Mouse (Mus musculus) liver, adult (tissue): ENCODE measurements at regions not wholly inside any gene's neighbourhood (a gene's known extent, or its start where the extent isn't known, plus 50 kb on each side); places are given as distances from the start of the nearest gene placed in this dataset.

ENCODE experiments used
- GATA4 ChIP-seq: IDR thresholded peaks from 2 replicates; pipeline ENCODE4 v1.6.1; 2014; ENCODE audit warnings: mild to moderate bottlenecking, low read length; ENCODE audit not compliant: insufficient replicate concordance

GRCm38 (mm10) chr3:38333321-38333910 lies 151.2 kb downstream of the Ankrd50 start:
- no peak for TF ChIP-seq GATA4

DNA sequence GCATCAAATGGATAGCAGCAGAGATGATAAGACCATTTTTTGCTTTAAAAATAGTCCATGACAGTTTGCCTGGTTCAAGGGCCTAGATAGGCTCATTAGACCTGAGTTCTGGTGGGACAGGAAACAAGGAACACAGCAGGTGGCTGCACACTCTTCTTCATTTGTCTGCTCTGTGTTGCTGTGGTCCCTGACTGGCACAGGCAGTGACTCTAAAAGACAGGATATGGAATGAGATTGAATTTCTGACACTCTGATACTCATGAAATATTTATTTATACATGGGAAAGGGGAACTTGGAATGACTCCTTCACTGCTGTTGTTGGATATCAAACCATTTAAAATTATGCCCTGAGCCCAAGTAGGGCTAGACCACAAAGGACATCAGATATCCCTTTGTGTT lies 153.5 kb downstream of the Ankrd50 start:
- TF ChIP-seq GATA4 = no peak

- TF ChIP-seq GATA4 = no peak
Measured at GRCm38 (mm10) chr3:38327286-38327685, 157.4 kb downstream of the Ankrd50 start.

DNA sequence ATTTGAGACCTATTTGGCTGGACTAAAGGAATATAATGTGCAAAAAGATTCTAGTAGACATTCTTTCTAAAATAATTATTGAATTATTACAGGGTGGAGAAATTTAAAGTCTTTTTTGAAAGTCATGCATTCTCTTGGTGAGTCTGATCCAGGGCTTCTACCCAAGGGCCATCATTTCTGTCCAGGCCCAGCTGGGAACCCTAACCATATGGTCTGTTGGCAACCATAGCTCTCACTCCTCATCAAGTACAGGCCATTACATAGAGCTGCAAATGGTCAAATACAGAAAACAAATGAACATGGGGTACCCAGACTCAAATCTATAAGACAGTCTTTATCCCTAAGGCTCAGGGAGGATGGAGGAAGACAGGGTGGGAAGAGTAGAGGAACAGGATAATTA lies 158.4 kb downstream of the Ankrd50 start:
- no peak for TF ChIP-seq GATA4

DNA sequence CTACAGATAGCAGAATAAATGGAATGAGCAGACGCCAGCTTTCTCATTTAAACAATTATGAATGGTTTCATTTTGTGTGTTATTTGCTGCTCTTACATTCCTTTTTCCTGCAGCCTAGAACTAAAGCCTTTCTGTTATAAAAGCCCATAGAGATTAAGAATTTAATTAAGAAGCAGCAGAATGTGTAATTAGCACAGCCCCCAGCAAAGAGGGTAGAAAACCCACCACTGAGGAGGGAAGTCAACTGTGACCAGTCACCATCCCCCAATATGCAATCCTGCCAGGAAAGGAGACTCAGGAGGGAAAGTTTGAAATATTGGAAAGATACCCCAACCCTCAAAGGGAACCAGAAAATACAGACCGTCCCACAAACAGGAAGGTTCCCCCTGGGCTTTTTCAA lies 160.0 kb downstream of the Ankrd50 start:
- TF ChIP-seq GATA4 = no peak

DNA sequence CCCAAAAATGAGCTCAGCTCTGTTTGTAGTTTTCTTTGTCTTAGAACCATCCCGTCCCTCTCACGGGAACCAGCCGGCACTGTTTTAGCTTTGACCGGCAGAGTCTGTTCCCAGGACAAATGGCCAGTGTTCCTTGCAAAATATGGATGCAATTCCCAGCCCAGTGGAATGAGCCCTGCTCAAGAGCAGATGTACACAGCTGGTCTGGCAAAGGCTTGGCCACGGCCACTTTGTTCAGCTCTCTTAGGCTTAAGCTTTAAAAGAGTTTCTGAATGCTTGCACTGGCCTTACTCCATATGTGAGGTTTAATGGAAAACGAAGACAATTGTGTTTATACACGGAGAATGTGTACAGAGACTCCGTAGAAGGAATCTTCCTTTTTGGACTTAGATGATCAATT lies 162.2 kb downstream of the Ankrd50 start:
- TF ChIP-seq GATA4 = no peak

DNA sequence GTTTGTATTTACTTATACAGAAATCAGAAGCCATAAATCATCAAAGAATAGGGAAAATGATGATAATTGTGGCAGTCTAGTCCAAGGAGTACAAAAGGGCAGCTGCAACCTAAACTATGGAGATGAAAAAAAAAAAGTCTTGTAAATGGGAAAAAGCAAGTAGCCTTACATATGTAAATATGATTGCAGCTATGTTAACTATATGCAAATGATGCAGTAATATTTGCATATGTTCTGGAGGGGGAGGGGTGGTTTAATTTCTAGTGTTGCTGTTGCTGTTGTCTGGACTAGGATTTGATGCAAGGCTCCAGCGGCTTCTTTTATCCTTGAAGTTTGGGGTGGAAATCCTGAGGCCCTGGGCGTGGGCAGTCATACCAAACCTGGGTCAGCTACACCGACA lies 163.0 kb downstream of the Ankrd50 start:
- no peak for TF ChIP-seq GATA4

GRCm38 (mm10) chr3:38320998-38321397 lies 163.6 kb downstream of the Ankrd50 start:
- no peak for TF ChIP-seq GATA4

- no peak for TF ChIP-seq GATA4
Measured at GRCm38 (mm10) chr3:38312834-38313233, 171.8 kb downstream of the Ankrd50 start.

- no peak for TF ChIP-seq GATA4
Measured at GRCm38 (mm10) chr3:38312121-38312520, 172.5 kb downstream of the Ankrd50 start.

DNA sequence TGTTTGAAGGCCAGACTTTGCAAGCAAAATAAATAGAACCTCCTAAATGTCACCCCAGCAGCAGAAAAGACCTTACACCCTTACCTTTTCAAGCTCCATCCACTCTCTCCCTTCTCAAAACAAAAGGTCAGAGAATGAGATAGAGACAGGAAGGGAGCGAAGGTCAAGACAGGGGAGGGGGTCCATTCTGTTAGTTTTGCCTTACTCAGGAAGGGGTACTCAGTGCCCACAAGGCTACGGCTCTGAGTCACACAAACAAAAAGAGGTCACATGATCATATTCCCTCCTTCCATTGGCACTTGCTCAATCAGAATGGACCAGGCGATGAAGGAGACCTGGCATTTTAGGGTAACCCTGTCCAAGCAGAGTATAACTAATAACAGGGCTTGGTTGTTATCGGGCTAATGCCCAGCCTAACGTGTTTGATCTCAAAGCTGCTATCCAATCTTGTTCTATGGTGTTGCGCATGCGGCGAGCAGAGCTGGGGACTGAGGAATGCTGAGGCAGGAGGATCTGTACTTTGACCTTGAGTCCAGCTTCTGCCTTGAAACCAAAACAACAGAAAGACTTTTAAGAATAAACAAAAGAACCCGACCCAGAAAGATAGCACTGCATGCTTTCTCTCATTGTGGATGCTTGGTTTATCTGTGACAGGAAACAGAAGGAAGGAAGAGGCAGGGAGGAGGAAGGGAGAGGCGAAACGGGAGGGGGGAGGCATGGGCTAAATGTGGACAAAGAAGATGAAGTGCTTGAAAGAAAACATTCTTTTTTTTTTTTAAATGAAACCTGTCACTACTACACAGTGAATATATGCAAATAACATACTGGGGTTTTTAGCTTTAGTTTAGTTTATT lies 184.5 kb downstream of the Ankrd50 start:
- TF ChIP-seq GATA4 = peak; percentile 97

DNA sequence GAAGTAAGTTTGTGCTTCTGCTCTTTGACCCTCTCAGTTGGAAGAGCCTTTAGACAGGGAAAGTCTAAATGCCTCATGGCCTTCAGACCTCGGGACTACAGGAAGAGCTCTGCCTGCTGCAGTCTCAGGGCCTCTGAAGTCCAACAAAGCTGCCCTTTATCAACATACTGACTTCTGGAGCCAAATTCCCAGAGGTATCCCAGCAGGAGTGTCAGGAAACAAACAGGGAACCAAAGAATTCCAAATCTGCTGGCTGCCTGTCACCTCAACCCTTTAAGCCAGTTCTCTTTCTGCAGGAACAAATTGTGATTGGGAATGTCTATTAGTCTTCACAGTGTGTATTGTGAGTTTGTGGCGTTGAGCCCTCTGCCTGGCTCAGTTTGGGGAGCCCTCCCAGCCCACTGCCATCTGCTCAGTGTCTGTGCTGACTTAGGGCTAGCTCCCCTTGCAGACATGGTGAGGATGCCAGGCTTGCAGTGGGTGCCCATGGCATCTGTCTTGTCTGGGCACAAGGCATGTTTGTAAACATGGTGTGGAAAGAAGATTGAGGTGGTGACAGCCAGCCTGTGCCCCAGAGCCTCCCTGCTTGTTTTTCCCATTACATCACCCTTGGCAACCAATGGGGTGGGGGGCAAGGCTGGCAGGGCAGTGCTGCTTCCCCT lies 185.3 kb downstream of the Ankrd50 start:
- no peak for TF ChIP-seq GATA4

DNA sequence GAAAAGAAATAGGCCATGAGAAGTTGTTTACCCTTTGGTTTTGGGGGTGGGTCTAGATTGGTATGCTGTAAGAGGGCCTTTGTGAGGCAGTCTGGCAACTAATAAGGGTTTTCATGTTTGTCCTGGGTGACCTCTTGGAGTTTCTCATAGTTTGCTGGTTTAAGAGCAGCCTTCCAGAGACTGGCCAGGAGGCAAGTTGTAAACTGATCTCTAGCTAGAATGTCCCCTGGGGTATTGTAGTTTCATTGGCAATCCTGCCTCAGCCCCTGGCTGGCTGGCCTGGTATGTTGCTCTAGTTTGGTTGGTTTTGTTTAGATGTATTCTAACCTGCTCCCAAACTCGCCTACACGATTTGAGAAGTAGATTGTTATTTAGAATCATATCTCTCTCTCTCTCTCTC lies 187.1 kb downstream of the Ankrd50 start:
- no peak for TF ChIP-seq GATA4

GRCm38 (mm10) chr3:38289062-38289461 lies 195.6 kb downstream of the Ankrd50 start:
- no peak for TF ChIP-seq GATA4

- TF ChIP-seq GATA4 = peak; percentile 91; the same call in 1 of the 2 replicates
Measured at GRCm38 (mm10) chr3:38283687-38284124, 200.9 kb downstream of the Ankrd50 start.

- TF ChIP-seq GATA4 = no peak
Measured at GRCm38 (mm10) chr3:38282891-38283290, 201.8 kb downstream of the Ankrd50 start.
